Mouse (Mus musculus) kidney, adult 11 months (tissue): ENCODE measurements at regions not wholly inside any gene's neighbourhood (a gene's known extent, or its start where the extent isn't known, plus 50 kb on each side); places are given as distances from the start of the nearest gene placed in this dataset.
"Not testable (repeated sequence)": the region's sequence is repeated elsewhere in the genome, so short reads cannot be mapped to it uniquely, and the experiment has no call there.

Experiments used
- DNase-seq: peaks from one replicate; pipeline ENCODE4 v3.0.0; 2022

DNA sequence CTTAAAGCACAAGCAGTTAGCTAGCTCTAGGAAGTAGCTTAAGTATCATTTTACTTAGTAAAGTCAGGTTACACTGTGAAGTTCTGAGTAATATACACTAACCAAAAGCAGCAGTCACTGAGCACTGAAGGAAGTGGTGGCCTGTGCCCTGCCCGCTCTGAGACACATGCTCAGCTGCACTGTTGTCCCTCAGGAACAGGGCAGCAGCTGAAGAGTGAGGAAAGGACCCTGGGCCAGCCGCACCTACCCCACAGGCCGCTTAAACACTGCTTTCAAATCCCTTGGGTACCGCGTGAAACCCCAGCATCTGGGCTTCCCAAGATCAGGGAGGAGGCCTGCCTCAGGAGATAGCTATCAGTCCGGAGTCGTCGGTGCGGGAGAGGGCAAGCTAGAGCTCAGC, 385.1 kb downstream of the Gm8797 start:
- not testable (repeated sequence) for DNase-seq

DNA sequence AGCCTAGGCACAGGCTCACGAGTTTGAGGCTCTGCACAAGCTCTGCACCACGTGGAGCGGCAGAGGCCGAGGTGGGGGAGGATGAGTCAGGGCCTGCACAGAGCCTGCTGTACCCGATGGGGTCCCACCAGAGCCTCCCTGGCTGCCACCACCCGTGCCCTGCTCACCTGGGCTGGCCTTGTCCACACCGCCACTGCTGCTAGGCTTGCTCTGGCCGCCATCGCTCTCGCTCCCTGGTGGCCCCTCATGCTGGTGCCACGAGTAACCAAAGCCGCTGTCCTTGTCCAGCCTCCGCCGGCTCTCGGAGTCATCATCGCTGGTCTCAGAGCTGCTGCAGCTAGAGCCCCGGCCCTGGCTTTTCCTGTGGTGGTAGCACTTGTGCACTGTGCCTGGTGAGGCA, 386.8 kb downstream of the Gm8797 start:
- no peak for DNase-seq

- no peak for DNase-seq
Observed at GRCm38 (mm10) chr3:6173775-6174174, 423.2 kb downstream of the Gm8797 start.

- no peak for DNase-seq
Observed at GRCm38 (mm10) chr3:6182533-6182932, 431.9 kb downstream of the Gm8797 start.

GRCm38 (mm10) chr3:6183400-6183799, 432.8 kb downstream of the Gm8797 start:
- no peak for DNase-seq

DNA sequence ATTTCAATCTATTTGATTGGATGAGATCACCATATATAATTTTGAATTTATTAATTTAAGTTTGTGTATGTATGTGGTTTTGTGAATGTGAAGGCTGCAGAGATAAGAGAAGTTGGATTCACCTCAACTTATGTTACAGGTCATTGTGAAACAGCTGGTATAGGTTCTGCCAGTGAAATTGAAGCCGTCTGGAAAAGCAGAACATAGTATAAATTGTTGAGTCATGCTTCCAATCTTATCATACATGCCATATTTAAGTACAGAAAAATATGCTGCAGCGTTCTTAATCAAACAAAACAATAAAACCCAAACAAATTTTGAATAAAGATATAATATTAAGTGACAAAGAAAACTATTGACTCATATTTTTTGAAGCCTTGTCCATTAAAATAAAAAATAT, 415.6 kb downstream of the 1700008P02Rik start:
- DNase-seq = no peak

- DNase-seq = no peak
Observed at GRCm38 (mm10) chr3:6228685-6229084, 391.6 kb downstream of the 1700008P02Rik start.
